Mouse (Mus musculus) heart, adult 18-20 months (tissue): ENCODE measurements at regions not wholly inside any gene's neighbourhood (a gene's known extent, or its start where the extent isn't known, plus 50 kb on each side); places are given as distances from the start of the nearest gene placed in this dataset.
A peak's percentile ranks its signal among the peaks of the same experiment; 100 is the strongest.

ENCODE experiments used
- DNase-seq, 2 experiments: peaks; one replicate each; pipeline ENCODE4 v3.0.0; 2021 to 2022; ENCODE audit warnings: mixed read lengths in 1 of 2

- no peak for DNase-seq
Observed at GRCm38 (mm10) chr5:42364116-42364515, 296.4 kb downstream of the Gm16223 start.

- DNase-seq, result no peak
Observed at GRCm38 (mm10) chr5:42387959-42388358, 320.2 kb downstream of the Gm16223 start.

- no peak for DNase-seq
Observed at GRCm38 (mm10) chr5:42396695-42397094, 328.9 kb downstream of the Gm16223 start.

- no peak for DNase-seq
Observed at GRCm38 (mm10) chr5:42409981-42410380, 342.2 kb downstream of the Gm16223 start.

GRCm38 (mm10) chr5:42412296-42412695 is 344.5 kb downstream of the Gm16223 start:
- no peak for DNase-seq

GRCm38 (mm10) chr5:42425902-42426301 is 358.1 kb downstream of the Gm16223 start:
- no peak for DNase-seq

- DNase-seq, result no peak
Observed at GRCm38 (mm10) chr5:42433147-42433546, 365.4 kb downstream of the Gm16223 start.

- DNase-seq, result no peak
Observed at GRCm38 (mm10) chr5:42448644-42449043, 380.9 kb downstream of the Gm16223 start.

GRCm38 (mm10) chr5:42449581-42449980 is 381.8 kb downstream of the Gm16223 start:
- peak; percentile 9 to 16 for DNase-seq

GRCm38 (mm10) chr5:42453707-42454106 is 385.9 kb downstream of the Gm16223 start:
- no peak for DNase-seq

GRCm38 (mm10) chr5:42461195-42461594 is 393.4 kb downstream of the Gm16223 start:
- DNase-seq, result no peak

GRCm38 (mm10) chr5:42464814-42465213 is 397.1 kb downstream of the Gm16223 start:
- DNase-seq, result no peak

- no peak for DNase-seq
Observed at GRCm38 (mm10) chr5:42473493-42473892, 405.7 kb downstream of the Gm16223 start.

GRCm38 (mm10) chr5:42502124-42502801 is 434.5 kb downstream of the Gm16223 start:
- no peak for DNase-seq

GRCm38 (mm10) chr5:42502802-42503136 is 435.0 kb downstream of the Gm16223 start:
- DNase-seq, result no peak

- DNase-seq, result no peak
Observed at GRCm38 (mm10) chr5:42509200-42509599, 441.4 kb downstream of the Gm16223 start.

- DNase-seq, result no peak
Observed at GRCm38 (mm10) chr5:42523116-42524113, 455.7 kb downstream of the Gm16223 start.

- DNase-seq, result no peak
Observed at GRCm38 (mm10) chr5:42525431-42525830, 457.7 kb downstream of the Gm16223 start.

- no peak for DNase-seq
Observed at GRCm38 (mm10) chr5:42560537-42560936, 492.8 kb downstream of the Gm16223 start.

GRCm38 (mm10) chr5:42563406-42563805 is 495.6 kb downstream of the Gm16223 start:
- DNase-seq, result no peak

GRCm38 (mm10) chr5:42575971-42576370 is 508.2 kb downstream of the Gm16223 start:
- no peak for DNase-seq

GRCm38 (mm10) chr5:42578208-42578844 is 510.6 kb downstream of the Gm16223 start:
- DNase-seq, result no peak

- DNase-seq, result no peak
Observed at GRCm38 (mm10) chr5:42620698-42621097, 552.9 kb downstream of the Gm16223 start.
